Mouse (Mus musculus): Measurements from ENCODE around the gene Astn2.

Gene Astn2

GRCm38 (mm10) chr4:65376571-65376970 lies 1027.8 kb downstream of the Astn2 start:
- no peak for DNase-seq

- no peak for DNase-seq
Measured at GRCm38 (mm10) chr4:65373841-65374240, 1030.6 kb downstream of the Astn2 start.

- no peak for DNase-seq
Measured at GRCm38 (mm10) chr4:65372731-65373130, 1031.7 kb downstream of the Astn2 start.

- no peak for DNase-seq
Measured at GRCm38 (mm10) chr4:65367135-65367534, 1037.3 kb downstream of the Astn2 start.

GRCm38 (mm10) chr4:65354580-65354979 lies 1049.8 kb downstream of the Astn2 start:
- no peak for DNase-seq

GRCm38 (mm10) chr4:65350521-65350920 lies 1053.9 kb downstream of the Astn2 start:
- no peak for DNase-seq

GRCm38 (mm10) chr4:65341766-65342165 lies 1062.6 kb downstream of the Astn2 start:
- DNase-seq: no peak

- no peak for DNase-seq
Measured at GRCm38 (mm10) chr4:65333718-65334117, 1070.7 kb downstream of the Astn2 start.
